Mouse (Mus musculus) embryo, embryonic 9.5 days (tissue): ENCODE measurements around the gene Zfp948.
"Not testable (repeated sequence)": the region's sequence is repeated elsewhere in the genome, so short reads cannot be mapped to it uniquely, and the experiment has no call there.

Experiments used
- DNase-seq: peaks from one replicate; pipeline ENCODE4 v3.0.0-alpha.2; 2017; ENCODE audit errors: extremely low spot score

The Zfp948 gene

GRCm38 (mm10) chr17:21635758-21636157 is 69.0 kb downstream of the Zfp948 start:
- not testable (repeated sequence) for DNase-seq
